Mouse (Mus musculus): ENCODE measurements at regions not wholly inside any gene's neighbourhood (a gene's known extent, or its start where the extent isn't known, plus 50 kb on each side); places are given as distances from the start of the nearest gene placed in this dataset.
A peak's percentile ranks its signal among the peaks of the same experiment; 100 is the strongest.

DNA sequence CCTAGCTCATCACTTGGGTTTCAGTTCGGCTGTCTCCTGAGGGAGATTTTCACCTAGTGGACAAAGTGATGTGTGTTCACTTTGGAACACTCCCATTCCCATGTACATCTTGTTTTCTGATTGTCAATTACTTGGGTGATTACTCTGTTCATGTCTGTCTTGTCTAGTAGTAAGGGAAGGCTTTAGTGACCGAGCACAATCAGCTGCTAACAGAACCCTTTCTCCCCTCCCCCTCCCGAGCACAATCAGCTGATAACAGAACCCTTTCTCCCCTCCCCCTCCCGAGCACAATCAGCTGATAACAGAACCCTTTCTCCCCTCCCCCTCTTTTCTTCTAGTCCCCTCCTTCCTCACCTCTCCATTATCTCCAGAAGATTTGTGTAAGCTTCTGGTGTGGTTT is 79.6 kb upstream of the Plppr4 start:
- no peak overlapping the region for H3K9ac ChIP-seq
- no peaks in the 10 kb centered on the region for H3K9me3 ChIP-seq
- no peak overlapping the region for H3K4me2 ChIP-seq (replicated peaks)
- H3K27me3 ChIP-seq (replicated peaks): no peaks in the 10 kb centered on the region
- ATAC-seq (ENCODE audit: low FRiP score, low read depth): no peak
- H3K4me1 ChIP-seq: no peaks in the 10 kb centered on the region
- H3K27ac ChIP-seq: no peak overlapping the region
- no peaks in the 10 kb centered on the region for H3K36me3 ChIP-seq
- 72% methylated on average over 4 of the region's 4 CpGs for WGBS
- H3K4me3 ChIP-seq: no peak overlapping the region

DNA sequence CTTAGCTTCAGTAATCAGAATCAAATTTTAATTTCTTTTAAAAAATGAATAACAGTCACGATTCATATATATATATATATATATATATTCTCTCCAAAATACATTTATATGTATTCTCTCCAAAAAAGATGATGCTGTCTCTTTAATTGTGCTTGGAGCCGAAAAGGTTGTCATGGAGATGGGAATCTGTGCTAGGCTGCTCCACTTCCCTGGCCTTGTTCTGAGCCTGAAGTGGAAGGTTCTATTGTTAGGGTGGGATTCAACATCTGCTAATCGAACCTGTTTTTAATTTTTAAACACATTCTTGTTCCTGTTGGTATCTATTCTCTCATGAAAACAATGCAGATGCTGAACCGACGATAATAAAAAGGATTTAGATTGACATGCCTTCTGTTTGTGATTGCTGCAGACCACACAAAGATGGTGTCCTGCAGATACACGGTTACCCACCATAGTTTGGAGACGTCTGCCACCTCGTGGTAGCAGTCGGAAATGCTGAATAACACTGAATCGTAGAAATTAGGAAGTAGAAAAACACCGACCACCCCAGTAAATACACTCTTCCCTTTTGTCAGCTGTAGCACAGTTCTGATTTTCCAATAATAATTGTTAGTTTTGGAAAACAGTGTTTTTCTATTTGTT is 77.9 kb upstream of the Plppr4 start:
- Histone ChIP-seq H3K9me3 (no peaks in the 10 kb centered on the region), H3K36me3 (no peaks in the 10 kb centered on the region), H3K27me3 (replicated peaks) (no peaks in the 10 kb centered on the region), H3K4me3 (no peak overlapping the region), H3K9ac (no peak overlapping the region), H3K4me1 (no peaks in the 10 kb centered on the region), H3K4me2 (replicated peaks) (no peak overlapping the region), H3K27ac (no peak overlapping the region)
- WGBS: 17% methylated on average over 11 of the region's 11 CpGs
- ATAC-seq (ENCODE audit: low FRiP score, low read depth): peak; percentile 92

DNA sequence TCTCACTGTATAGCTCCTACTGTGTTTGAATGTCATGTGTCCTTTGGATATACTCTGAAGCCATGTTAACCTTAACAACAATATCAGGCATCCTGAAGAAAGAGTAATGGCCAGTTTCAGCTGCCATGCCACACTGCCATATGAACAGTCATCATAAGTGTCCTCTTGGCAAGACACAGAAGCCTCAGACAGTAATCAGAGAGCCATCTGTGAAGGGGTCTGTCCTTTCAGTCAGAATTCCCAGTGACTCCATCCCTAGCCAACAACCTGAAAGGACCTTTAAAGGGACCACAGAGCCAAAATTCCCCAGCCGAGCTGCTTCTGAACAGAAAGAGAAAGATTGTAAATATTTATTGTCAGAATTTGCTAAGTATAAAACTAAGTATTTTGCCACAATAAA is 63.9 kb upstream of the Plppr4 start:
- Histone ChIP-seq H3K4me1 (no peaks in the 10 kb centered on the region), H3K4me3 (no peak overlapping the region), H3K27me3 (replicated peaks) (no peaks in the 10 kb centered on the region), H3K36me3 (no peaks in the 10 kb centered on the region), H3K9me3 (no peaks in the 10 kb centered on the region), H3K4me2 (replicated peaks) (no peak overlapping the region), H3K27ac (no peak overlapping the region), H3K9ac (no peak overlapping the region)
- 77% methylated on average over 1 of the region's 1 CpGs for WGBS
- ATAC-seq (ENCODE audit: low FRiP score, low read depth): no peak

- Histone ChIP-seq H3K36me3 (no peaks in the 10 kb centered on the region), H3K4me2 (replicated peaks) (no peak overlapping the region), H3K9ac (no peak overlapping the region), H3K27ac (no peak overlapping the region), H3K27me3 (replicated peaks) (no peaks in the 10 kb centered on the region), H3K4me1 (no peaks in the 10 kb centered on the region), H3K9me3 (no peaks in the 10 kb centered on the region), H3K4me3 (no peak overlapping the region)
- ATAC-seq (ENCODE audit: low FRiP score, low read depth): no peak
- 73% methylated on average over 4 of the region's 4 CpGs for WGBS
Measured at GRCm38 (mm10) chr3:117412896-117413747, 52.4 kb upstream of the Plppr4 start.
